Mouse (Mus musculus) limb, embryonic 12.5 days (tissue): ENCODE measurements around the gene Kit. TPM values are rescaled to one million over a fixed set of nuclear protein-coding genes. Genes with fewer than 3 reads are reported as not detected.

Experiments used
- ATAC-seq: fragments of 200-750 bp; cut with Nextera tagmentation; 2 replicates; pipeline ENCODE4 v1.8.0; 2017; ENCODE audit warnings: low read depth, moderate TSS enrichment; ENCODE audit not compliant: insufficient number of reproducible peaks, insufficient read depth, low FRiP score, low TSS enrichment
- H3K27ac ChIP-seq: fragments of 300-500 bp; sonication (generic); 2 replicates; pipeline ENCODE4 v1.5.1; 2016; ENCODE audit warnings: mild to moderate bottlenecking, moderate library complexity
- H3K27me3 ChIP-seq: fragments of 300-500 bp; sonication (generic); 2 replicates; pipeline ENCODE4 v1.6.1; 2016; ENCODE audit warnings: mild to moderate bottlenecking, moderate library complexity
- H3K36me3 ChIP-seq: fragments of 300-500 bp; sonication (generic); 2 replicates; pipeline ENCODE4 v1.6.1; 2016; ENCODE audit warnings: mild to moderate bottlenecking, moderate library complexity
- H3K4me1 ChIP-seq: fragments of 300-500 bp; sonication (generic); replicated peaks from 2 replicates; pipeline ENCODE4 v1.6.1; 2016
- H3K4me2 ChIP-seq: fragments of 300-500 bp; sonication (generic); 2 replicates; pipeline ENCODE4 v1.6.1; 2016; ENCODE audit warnings: mild to moderate bottlenecking, moderate library complexity
- H3K4me3 ChIP-seq: fragments of 300-500 bp; sonication (generic); replicated peaks from 2 replicates; pipeline ENCODE4 v1.5.1; 2016; ENCODE audit warnings: mild to moderate bottlenecking
- H3K9ac ChIP-seq: fragments of 300-500 bp; sonication (generic); replicated peaks from 2 replicates; pipeline ENCODE4 v1.6.1; 2016; ENCODE audit warnings: mild to moderate bottlenecking, moderate library complexity
- H3K9me3 ChIP-seq: fragments of 300-500 bp; sonication (generic); 2 replicates; pipeline ENCODE4 v1.6.1; 2016; ENCODE audit warnings: mild to moderate bottlenecking, moderate library complexity
- WGBS: fragments of 180-500 bp; shearing (Covaris S2); methylation state at CpG from one replicate; pipeline ENCODE4 v1.1.7; 2016; 5-methylcytosine and 5-hydroxymethylcytosine counted together
- polyA plus RNA-seq: library from polyadenylated mRNA; unstranded; fragments of >200 nt; fragmentation: Nextera tagmentation; extraction: Ambion mirVana; gene quantifications from 2 replicates; pipeline ENCODE4 v1.2.1, GENCODE M21; 2016

The Kit gene
- polyA plus RNA-seq, 1 experiment from 2014 or later = 15.0 TPM

DNA sequence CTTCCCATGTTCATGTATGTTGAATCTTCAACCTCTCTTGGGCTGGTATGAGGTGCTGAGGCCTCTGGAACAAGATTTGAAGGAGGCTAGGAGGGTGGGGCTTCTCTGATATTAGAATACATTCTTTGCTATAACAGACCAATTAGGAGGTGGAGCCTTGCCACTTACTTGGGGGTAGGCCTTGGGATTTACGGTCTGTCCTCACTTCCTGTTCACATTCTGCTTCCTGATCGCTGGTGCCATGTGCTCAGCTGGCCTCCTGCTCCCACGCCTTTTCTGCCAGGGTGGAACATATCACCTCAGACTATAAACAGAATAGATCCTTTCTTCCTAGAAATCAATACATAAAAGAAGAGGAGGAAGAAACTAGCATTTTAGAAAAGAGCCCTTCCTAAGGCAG, 105.2 kb downstream of the Kit start:
- Histone ChIP-seq H3K27me3 (no peaks in the 10 kb centered on the region), H3K9me3 (no peaks in the 10 kb centered on the region), H3K9ac (no peak overlapping the region), H3K4me1 (no peaks in the 10 kb centered on the region), H3K4me3 (no peak overlapping the region), H3K4me2 (no peak overlapping the region), H3K36me3 (no peaks in the 10 kb centered on the region), H3K27ac (no peak overlapping the region)
- WGBS = 70% methylated on average over 3 of the region's 3 CpGs
- ATAC-seq = no peak

DNA sequence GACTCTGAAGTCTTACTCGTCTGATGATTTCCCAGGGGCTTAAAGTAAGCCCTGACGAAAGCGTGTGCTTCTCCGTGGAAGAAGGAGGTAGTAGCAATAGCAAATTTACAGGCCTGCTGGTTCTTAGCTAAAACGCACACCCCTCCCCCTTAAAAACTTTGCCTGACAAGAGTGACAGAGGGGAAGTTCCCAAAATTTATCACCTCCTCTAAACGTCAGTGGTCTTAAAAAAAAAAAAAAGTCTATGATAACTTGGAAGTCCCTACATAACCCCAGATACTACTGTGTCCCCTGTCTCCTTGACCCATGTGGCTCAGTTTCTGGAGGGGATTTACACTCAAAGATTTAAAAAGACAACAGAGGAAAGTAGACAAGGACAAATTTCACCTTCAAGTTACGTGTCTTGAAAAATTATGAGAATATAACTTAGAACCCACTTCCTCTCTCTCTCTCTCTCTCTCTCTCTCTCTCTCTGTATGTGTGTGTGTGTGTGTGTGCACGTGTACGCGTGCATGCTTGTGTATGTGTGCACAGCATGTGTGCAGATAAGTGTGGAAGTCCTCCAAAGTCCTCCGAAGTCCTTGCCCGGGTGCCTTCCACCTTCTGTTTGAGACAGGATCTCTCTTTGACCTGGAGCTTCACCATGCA, 120.6 kb downstream of the Kit start:
- Histone ChIP-seq H3K27me3 (no peaks in the 10 kb centered on the region), H3K27ac (no peak overlapping the region), H3K36me3 (no peaks in the 10 kb centered on the region), H3K9me3 (no peaks in the 10 kb centered on the region), H3K4me3 (no peak overlapping the region), H3K9ac (no peak overlapping the region), H3K4me1 (no peaks in the 10 kb centered on the region), H3K4me2 (no peak overlapping the region)
- no peak for ATAC-seq
- WGBS = 70% methylated on average over 12 of the region's 12 CpGs

DNA sequence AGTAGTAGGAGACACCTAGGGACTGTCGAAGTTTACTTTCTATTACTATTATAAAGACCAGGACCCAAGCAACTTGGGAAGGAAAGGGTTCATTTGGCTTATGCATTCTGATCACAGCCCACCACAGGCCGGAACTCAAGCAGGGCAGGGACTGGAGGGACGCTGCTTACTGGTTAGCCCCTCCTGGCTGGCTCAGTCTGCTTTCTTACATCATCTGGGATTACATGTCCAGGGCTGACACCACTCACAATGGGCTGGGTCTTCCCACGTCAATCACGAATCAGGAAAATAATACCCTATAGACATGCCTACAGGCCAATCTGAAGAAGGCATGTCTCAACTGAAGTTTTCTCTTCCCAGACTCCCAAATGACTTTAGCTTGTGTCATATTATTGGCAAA, 122.2 kb downstream of the Kit start:
- 86% methylated on average over 5 of the region's 5 CpGs for WGBS

DNA sequence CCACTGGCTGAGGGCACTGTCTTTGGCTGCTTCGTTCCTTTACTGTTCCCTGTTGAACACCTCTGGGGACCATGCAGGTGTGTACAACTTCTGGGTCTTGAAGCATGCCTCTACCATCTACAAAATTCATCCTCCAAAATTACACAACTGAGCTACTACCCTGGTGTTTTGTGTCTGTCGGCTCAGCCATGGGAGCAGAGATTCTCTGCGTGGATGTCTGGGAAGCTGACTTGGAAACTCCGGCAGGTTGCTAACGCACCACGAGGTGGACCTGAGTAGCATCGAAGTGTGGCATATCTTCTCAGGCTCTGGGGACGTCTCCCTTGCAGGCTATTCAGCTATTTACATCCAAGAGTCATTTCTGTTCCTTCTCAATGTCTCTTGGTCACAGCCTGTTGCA, 123.8 kb downstream of the Kit start:
- no peaks in the 10 kb centered on the region for H3K36me3 ChIP-seq
- no peak overlapping the region for H3K9ac ChIP-seq
- no peak overlapping the region for H3K4me3 ChIP-seq
- WGBS = 92% methylated on average over 8 of the region's 8 CpGs
- H3K27me3 ChIP-seq = no peaks in the 10 kb centered on the region
- no peak for ATAC-seq
- no peak overlapping the region for H3K4me2 ChIP-seq
- no peak overlapping the region for H3K27ac ChIP-seq
- H3K9me3 ChIP-seq = no peaks in the 10 kb centered on the region
- no peaks in the 10 kb centered on the region for H3K4me1 ChIP-seq

More for the DNA sequence above, 122.2 kb downstream of the Kit start:
- no peaks in the 10 kb centered on the region for H3K27me3 ChIP-seq
- H3K4me1 ChIP-seq = no peaks in the 10 kb centered on the region
- H3K36me3 ChIP-seq = no peaks in the 10 kb centered on the region
- no peak overlapping the region for H3K4me3 ChIP-seq
- H3K9me3 ChIP-seq = no peaks in the 10 kb centered on the region
- no peak overlapping the region for H3K4me2 ChIP-seq
- no peak overlapping the region for H3K27ac ChIP-seq
- ATAC-seq = no peak
- no peak overlapping the region for H3K9ac ChIP-seq

DNA sequence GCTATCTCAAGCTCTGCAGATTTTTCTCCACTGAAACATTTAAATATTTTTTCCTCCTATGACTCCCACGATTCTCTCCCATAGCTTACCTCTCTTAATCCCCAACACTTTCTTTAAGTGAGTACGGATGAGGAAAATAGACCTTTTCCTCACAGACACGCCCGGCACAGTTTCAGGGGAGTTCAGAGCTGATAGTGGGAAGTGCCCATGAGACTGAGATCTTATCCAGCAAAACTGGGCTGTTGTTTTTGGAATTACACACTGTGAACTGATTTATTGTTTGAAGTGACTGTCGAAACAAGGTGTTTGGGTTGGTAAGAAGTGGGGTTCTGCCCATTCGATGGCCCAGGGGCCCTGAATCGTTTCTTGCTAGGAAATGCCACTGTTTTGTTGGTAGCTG, 124.4 kb downstream of the Kit start:
- H3K4me1 ChIP-seq = no peaks in the 10 kb centered on the region
- H3K4me2 ChIP-seq = no peak overlapping the region
- 76% methylated on average over 7 of the region's 7 CpGs for WGBS
- no peak overlapping the region for H3K4me3 ChIP-seq
- no peak overlapping the region for H3K27ac ChIP-seq
- no peak for ATAC-seq
- H3K9ac ChIP-seq = no peak overlapping the region
- no peaks in the 10 kb centered on the region for H3K9me3 ChIP-seq
- H3K27me3 ChIP-seq = no peaks in the 10 kb centered on the region
- H3K36me3 ChIP-seq = no peaks in the 10 kb centered on the region

DNA sequence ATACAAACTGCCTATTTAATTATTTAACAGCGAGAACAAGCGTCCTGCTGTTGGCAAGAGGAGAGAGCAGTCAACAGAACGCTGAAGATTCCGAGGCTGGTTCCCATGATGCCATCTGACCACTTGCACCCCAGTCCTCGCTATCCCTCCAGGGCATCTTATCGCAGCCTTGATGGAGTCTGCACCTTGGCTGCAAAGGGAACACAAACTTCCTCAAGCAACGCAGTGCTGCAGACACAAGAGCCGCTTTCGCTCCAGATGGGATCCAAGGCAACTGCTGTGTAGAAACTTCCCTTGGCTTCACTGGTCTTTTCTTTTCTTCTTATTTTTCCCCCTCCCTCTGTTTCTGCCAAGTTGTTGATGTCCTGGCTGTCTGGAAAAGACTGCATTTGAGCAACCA, 124.8 kb downstream of the Kit start:
- Histone ChIP-seq H3K4me2 (no peak overlapping the region), H3K27me3 (no peaks in the 10 kb centered on the region), H3K4me3 (no peak overlapping the region), H3K36me3 (no peaks in the 10 kb centered on the region), H3K9ac (no peak overlapping the region), H3K4me1 (no peaks in the 10 kb centered on the region), H3K27ac (no peak overlapping the region), H3K9me3 (no peaks in the 10 kb centered on the region)
- no peak for ATAC-seq
- WGBS = 79% methylated on average over 9 of the region's 9 CpGs

DNA sequence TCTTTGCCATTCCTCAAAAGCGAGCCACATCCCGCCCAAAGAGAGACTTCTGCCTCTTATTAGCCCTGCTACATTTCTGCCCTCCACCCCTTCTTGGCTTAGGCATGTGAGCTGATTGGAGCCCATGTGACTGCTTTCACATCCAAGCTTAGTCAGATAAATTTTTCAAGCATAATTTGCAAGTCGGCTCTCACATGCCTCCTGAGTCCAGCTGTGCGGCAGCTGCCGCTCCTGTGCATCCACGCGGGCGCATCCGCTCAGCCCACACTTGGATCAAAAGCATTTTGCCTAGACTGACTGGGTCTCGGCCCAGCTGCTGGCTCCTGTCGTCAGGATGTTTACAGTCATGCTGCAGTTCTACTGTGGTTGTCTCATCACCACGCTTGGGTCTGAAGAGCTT, 126.9 kb downstream of the Kit start:
- Histone ChIP-seq H3K4me1 (no peaks in the 10 kb centered on the region), H3K9me3 (no peaks in the 10 kb centered on the region), H3K27ac (no peak overlapping the region), H3K4me3 (no peak overlapping the region), H3K9ac (no peak overlapping the region), H3K4me2 (no peak overlapping the region), H3K36me3 (no peaks in the 10 kb centered on the region), H3K27me3 (no peaks in the 10 kb centered on the region)
- ATAC-seq = no peak
- 89% methylated on average over 12 of the region's 12 CpGs for WGBS

DNA sequence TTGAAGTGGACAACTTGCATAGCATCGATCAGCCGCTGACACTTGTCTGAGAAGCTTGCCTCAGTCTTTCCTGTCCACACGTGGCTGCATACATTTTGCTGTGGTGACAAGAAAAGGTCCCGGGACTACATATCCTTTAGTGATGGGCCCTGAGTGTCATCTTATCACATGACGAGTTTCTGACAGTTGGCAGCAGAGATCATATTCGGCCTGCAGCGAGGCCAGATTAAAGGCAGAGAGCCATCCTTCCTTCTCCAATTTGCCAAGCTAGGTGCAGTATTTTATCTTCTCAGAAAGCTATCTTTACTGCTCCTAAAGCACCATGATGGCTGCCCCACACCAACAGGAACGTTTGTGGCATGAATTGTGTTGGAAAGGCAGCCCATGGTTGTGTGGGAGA, 127.4 kb downstream of the Kit start:
- H3K4me2 ChIP-seq = no peak overlapping the region
- no peaks in the 10 kb centered on the region for H3K36me3 ChIP-seq
- ATAC-seq = no peak
- no peaks in the 10 kb centered on the region for H3K9me3 ChIP-seq
- H3K4me1 ChIP-seq = no peaks in the 10 kb centered on the region
- H3K4me3 ChIP-seq = no peak overlapping the region
- 88% methylated on average over 8 of the region's 8 CpGs for WGBS
- H3K27me3 ChIP-seq = no peaks in the 10 kb centered on the region
- no peak overlapping the region for H3K27ac ChIP-seq
- no peak overlapping the region for H3K9ac ChIP-seq

DNA sequence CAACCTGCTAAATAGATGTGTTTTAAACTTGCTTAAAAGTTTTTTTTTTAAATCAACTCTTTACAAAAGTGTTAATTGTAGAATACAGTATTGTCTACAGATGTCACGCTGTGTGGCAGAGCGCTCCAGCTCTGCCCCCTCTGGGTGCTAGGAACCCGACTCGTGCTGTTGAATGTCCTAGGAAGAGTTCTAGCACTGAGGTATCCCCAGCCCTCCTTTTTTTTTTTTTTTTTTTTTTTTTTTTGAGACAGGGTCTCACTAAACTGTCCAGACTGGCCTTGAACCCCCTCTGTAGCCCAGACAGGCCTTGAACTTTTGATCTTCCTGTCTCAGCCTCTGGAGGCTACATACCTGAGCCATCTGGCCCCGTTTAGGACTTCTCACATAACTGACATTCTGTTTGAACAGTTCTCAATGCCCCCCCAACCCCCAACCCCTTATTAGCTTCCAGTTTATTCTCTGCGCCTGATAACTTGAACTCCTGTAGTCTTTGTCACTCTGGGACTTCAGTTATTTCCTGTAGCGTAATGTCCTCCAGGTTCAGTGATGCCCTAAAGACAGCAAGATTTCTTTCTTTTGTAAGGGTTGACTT, 130.0 kb downstream of the Kit start:
- WGBS = 72% methylated on average over 7 of the region's 7 CpGs
- no peak for ATAC-seq
- no peaks in the 10 kb centered on the region for H3K36me3 ChIP-seq

DNA sequence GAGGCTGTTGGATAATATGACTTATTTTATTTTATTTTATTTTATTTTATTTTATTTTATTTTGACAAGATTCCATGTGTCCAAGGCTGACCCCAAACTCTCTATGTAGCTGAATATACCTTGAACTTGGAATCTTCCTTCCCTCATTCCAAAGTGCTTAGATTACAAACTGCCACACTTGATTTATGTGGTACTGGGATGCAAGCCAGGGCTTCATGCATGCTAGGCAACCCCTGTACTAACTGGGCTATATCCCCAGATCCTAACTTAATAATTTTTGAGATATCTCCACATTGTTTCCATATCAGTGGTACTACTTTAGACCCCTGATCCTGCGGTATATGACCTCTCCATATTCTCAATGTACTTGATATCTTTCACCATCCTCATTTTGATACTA, 130.7 kb downstream of the Kit start:
- H3K4me3 ChIP-seq = no peak overlapping the region
- H3K9me3 ChIP-seq = no peaks in the 10 kb centered on the region
- no peaks in the 10 kb centered on the region for H3K36me3 ChIP-seq
- ATAC-seq = no peak
- WGBS = 86% methylated on average over 1 of the region's 1 CpGs
- H3K27me3 ChIP-seq = no peaks in the 10 kb centered on the region
- no peak overlapping the region for H3K27ac ChIP-seq
- H3K4me1 ChIP-seq = no peaks in the 10 kb centered on the region
- no peak overlapping the region for H3K9ac ChIP-seq
- no peak overlapping the region for H3K4me2 ChIP-seq

More for the DNA sequence above, 130.0 kb downstream of the Kit start:
- no peak overlapping the region for H3K4me2 ChIP-seq
- H3K4me3 ChIP-seq = no peak overlapping the region
- H3K9me3 ChIP-seq = no peaks in the 10 kb centered on the region
- H3K4me1 ChIP-seq = no peaks in the 10 kb centered on the region
- H3K27ac ChIP-seq = no peak overlapping the region
- H3K27me3 ChIP-seq = no peaks in the 10 kb centered on the region
- no peak overlapping the region for H3K9ac ChIP-seq
